Mouse (Mus musculus) erythroblast, adult 5-6 weeks (primary cell): ENCODE results near the gene Cpt2. TPM values are rescaled to one million over a fixed set of nuclear protein-coding genes. Genes with fewer than 3 reads are reported as not detected.

Experiments used
- ATAC-seq: replicated peaks from 2 replicates; pipeline ENCODE4 v1.8.0; 2016; ENCODE audit warnings: moderate number of reproducible peaks, mild to moderate bottlenecking, moderate TSS enrichment, inconsistent platforms; ENCODE audit not compliant: poor library complexity, low FRiP score, severe bottlenecking
- total RNA-seq, 2 experiments: library from RNA; stranded (forward) in 1 of 2; stranded (reverse) in 1 of 2; fragments of 150-400 nt in 1 of 2; fragments of 200-764, 138-1000 nt in 1 of 2; gene quantifications; 2 replicates each; pipeline versions ENCODE4 v1.2.3 to v1.2.4; 2015 to 2017; ENCODE audit warnings: low replicate concordance in 2 of 2

The Cpt2 gene
- total RNA-seq (2015; ENCODE audit: low replicate concordance) (4.4 and 14.2 TPM in 2 replicates), total RNA-seq (2017; ENCODE audit: low replicate concordance) (4.5 and 6.1 TPM in 2 replicates)

DNA sequence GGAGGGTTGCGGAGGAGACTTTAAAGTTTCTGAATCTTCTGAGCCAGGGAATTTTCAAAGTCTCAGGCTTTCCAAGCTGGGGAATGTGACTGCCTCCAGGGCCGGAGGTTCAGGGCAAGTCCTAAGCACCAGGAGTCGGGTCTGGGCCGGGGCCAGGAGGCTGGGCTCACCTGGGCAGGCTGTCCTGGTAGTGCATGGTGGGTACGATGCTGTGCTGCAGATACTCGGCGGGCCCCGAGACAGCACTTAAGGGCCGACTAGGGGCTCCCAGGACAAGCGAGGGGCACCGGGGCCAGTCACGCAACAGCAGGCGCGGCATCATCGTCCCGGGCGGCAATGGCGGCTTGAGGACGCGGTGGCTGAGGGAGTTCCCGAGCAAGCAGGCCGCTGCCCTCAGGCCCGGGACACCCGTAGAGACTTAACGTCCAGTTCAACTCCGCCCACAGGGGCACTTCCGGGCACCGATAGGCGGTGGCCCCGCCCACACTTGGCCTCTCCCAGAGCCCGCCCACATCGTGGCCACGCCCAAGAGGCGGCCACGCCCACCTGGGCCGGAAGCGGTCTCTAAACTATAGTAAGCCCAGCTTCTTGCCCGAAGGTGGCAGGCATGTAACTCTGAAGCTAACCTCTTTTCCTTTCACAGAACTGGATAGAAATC, at the start of gene Cpt2:
Gene Cpt2 (minus strand): TSS at position 466 of the 658 bp plus-strand sequence.
- peak; percentile 96 for ATAC-seq

GRCm38 (mm10) chr4:107971162-107971561, 47.8 kb upstream of the Cpt2 start:
- ATAC-seq: no peak

GRCm38 (mm10) chr4:107969781-107970180, 46.4 kb upstream of the Cpt2 start:
- ATAC-seq: no peak

GRCm38 (mm10) chr4:107967966-107968682, 44.7 kb upstream of the Cpt2 start, which contains the start of gene Slc1a7:
Gene Slc1a7, plus strand, starts transcription at chr4:107968332.
- no peak for ATAC-seq

DNA sequence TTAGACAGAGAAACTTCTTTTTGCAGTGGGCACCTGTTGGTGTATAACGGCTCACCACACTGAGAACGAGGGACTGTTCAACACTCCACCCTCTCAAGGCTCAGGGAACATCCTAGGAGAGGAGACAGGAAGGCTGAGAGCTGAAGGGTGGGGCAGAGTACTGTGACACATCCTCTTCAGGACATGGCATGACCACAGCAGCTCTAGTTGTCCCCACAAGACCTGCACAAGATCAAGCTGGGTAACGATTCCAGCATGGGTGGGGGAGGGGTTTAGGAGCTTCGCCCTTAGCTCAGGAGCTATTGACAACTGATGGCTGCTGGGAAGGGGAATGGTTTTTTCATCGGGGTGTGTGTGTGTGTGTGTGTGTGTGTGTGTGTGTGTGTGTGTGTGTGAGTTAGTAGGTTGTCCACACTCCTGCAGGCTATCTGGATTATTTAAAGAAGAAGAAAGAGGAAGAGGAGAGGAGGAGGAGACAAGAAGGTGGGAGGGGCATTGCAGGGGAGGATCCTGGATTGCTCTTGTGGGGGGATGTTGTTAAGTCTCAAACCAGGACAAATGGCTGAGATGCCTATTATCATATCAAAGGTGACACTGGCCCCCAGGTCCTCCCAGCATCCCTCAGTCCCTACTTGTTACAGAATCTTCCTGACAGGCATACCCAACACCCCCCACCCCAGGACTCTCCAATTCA, 43.2 kb upstream of the Cpt2 start:
- ATAC-seq: no peak

DNA sequence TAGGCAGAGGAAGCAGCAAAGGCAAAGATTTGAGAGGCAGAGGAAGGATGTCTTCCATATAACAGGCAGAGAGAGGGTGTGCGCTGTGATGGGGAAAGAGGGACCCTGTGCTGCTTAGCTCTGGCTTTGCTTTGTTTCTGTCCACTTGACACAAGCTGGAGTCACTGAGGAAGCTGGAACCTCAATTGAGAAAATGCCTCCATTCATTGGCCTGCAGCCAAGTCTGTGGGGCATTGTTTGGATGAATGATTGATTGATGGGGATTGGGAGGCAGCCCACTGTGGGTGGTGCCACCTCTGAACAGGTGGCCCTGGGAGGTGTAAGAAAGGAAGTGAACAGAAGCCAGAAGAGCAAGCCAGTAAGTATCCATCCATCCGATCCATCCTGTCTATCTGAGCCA, 39.4 kb upstream of the Cpt2 start:
- no peak for ATAC-seq

- ATAC-seq: no peak
These were observed 38.8 kb upstream of the Cpt2 start for GRCm38 (mm10) chr4:107962044-107962732.

DNA sequence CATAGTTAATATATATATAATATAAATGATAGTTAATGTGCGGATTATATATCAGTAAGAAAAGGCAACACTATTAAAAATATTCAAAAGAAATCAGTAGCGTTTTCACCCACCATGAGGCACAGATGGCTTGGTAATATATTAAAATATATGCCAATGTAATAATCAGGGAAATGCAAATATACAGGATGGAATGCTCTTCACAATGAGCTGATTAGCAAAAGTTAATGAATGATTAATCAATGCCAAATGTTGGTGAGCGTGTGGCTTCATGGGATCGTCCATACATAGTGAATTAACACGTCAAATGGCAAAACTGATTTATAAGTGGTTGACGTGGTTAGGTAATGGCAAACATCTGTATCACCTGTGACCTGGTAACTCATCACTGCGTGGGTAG, 35.1 kb upstream of the Cpt2 start:
- ATAC-seq: no peak

GRCm38 (mm10) chr4:107955691-107956090, 32.3 kb upstream of the Cpt2 start:
- ATAC-seq: no peak

DNA sequence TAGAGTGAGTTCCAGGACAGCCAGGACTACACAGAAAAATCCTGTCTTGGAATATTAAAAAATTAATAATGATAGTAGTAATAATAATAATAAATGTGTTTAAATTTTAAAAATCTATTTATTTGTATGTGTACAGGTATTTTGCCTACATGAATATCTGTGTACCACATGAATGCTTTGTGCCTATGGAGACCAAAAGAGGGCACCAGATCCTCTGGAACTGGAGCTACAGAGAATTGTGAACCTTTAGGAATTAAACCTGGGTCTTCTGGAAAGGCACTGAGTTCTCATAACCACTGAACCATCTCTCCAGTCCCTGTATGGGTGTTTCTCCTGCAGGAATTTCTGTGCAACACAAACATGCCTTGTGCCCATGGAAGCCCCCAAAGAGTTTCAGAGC, 29.4 kb upstream of the Cpt2 start:
- no peak for ATAC-seq

GRCm38 (mm10) chr4:107949918-107950317, 26.5 kb upstream of the Cpt2 start:
- no peak for ATAC-seq

GRCm38 (mm10) chr4:107944141-107944540, 20.7 kb upstream of the Cpt2 start:
- ATAC-seq: no peak

DNA sequence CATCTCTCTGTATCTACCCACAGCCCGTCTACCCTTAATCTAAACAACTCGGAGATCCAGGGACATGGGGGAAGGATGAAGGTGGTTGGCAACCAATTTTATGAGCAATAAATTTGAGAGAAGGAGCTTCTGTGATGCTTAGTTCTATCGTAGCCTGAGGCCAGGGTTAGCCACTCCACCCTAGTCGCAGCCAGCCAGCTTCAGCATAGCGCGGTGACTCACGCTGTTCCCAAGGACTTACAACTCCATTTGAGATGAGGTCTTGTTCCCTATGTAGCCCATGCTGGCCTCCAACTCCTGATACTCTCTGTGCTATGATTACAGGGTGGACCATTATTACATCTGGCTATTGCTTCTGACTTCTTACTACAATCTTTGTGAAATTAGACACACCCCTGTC, 19.3 kb upstream of the Cpt2 start:
- no peak for ATAC-seq

DNA sequence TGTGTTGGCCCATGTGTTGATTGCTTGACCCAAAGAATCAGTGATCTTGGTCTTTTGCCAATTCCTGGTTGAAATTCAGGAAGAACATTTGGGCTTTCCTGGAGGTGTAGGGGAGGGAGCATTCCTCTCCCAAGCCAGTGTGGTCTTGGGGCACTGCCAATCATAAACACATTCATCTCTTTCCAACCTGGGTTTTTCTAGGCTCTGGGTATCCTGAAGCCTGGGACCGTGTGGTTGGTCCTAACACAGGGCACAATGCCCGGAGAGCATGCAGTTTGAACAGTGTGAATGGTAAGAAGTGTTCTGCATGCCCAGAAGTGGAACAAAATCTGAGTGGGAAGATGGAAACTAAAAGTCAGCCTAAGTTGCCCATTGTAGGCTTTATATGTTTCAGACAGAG, 14.7 kb upstream of the Cpt2 start:
- no peak for ATAC-seq

GRCm38 (mm10) chr4:107937338-107937737, 13.9 kb upstream of the Cpt2 start:
- no peak for ATAC-seq

GRCm38 (mm10) chr4:107935254-107935653, 11.8 kb upstream of the Cpt2 start:
- ATAC-seq: no peak

DNA sequence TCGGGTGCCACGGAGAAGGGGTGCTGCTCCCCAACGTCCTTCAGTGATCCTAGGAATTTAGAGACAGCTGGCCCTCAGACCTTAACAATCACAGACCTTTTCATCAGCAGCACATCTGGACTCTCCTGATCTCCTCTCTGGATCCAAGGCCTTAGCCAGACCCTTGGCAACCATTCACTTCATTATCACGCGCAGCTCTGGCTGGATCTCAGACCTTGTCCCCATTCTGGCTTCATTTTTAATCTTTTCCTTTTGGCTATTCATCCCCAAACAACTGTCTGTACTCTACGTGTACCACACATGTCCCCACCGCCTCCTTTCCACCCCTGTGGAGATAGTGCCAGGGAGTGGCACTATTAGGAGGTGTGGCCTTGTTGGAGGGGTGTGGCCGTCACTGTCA, 9.8 kb upstream of the Cpt2 start:
- ATAC-seq: no peak

DNA sequence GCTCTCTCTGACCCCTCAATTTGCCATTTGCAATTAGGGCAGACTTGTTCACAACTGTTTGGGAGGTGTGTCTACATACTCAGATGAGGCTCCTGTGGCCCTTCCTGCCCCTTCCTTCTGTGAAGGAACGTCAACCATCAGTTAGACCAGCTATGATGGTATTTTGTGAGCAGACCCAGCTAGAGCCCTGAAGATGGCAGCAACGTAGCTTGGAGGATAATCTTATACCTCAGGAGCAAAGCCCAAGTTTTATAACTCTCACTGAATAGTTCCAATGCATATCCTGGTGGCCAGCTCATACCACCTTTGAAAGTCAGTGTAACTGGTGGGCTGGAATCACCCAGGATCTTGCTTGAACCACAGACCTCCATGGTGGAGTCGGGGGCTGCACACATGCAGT, 8.0 kb upstream of the Cpt2 start:
- no peak for ATAC-seq

DNA sequence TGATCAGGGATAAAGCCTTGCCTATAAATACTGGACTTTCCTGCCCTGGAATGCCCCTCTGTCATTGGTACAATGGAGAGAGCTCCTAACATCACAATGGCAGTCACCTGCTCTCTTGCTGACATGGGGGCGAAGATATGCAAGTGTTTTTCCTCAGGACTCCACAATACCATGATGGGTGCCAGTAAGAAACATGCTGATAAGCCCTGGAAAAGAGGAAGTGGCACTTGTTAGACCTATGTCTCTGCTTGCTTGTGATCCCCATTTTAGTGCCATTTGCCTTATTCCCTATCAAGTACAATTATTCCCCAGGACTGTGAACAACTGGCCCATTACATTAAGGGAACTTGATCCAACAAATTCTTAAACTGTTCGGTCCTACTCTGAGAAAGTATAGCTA, 5.3 kb upstream of the Cpt2 start:
- no peak for ATAC-seq

DNA sequence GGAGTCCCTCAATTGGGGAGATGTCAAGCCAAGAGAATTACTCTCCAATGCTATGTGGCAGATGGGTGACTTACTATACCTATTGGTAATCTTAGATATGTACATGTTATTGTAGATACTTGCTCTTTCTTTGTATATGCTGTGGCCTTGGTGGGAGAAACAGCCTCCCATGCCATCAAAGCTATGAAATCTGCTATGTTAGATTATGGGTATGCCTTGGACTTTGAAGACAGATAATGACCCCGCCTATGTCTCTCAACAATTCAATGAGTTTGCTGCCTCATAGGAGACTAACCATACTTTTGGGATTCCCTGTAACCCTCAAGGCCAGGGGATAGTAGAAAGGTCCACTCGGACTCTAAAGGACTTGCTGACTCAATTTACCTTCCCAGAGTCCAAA, 4.9 kb upstream of the Cpt2 start:
- ATAC-seq: no peak
